Mouse (Mus musculus): Measurements from ENCODE around the gene Cggbp1. TPM values are rescaled to one million over a fixed set of nuclear protein-coding genes. Genes with fewer than 3 reads are reported as not detected.
"Not testable (repeated sequence)": the region's sequence is repeated elsewhere in the genome, so short reads cannot be mapped to it uniquely, and the experiment has no call there.

Gene Cggbp1
- polyA plus RNA-seq (2012; rRNA removed): 18.5 and 21.8 TPM in 2 replicates

DNA sequence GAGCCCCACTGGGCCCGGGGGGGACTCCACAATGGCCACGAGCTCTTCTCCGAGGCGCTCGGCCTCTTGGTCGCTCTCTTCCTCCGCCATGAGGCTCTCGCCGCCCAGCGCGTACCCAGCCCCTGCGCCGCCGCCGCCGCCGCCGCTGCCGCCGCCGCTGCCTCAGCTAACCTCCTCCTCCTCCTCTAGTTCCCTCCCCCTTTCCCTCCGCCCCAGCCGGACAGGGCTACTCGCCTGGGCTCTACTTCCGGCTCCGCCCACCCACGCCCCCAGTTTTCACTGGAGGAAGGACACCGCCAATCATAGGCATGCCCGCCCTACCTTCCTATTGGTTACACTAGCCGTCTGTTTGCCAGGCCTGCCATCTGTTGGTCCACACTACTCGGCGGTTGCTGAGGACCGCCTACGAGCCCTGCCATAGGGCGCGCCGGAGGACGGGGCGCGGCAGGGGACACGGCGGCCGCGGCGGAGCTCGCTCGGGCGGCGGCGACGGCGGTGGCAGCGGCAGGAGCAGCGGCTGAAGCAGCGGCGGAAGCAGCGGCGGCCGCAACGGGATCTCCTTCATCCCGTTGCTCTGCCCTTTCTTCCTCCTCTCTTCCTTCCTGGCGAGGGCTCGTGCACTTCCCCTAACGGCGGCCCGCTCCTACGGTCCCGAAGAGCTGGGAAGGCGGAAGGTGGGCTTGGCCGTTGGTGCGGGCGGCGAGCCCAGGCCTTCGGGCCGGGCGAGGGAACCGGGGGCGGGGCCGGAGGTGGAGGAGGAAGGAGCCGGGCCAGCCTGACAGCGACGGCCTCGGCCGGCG, at the start of gene Cggbp1, which contains the start of gene Zfp654:
Gene Cggbp1, plus strand, starts transcription at position 434 of the 800 bp plus-strand sequence.
Gene Zfp654, minus strand, starts transcription at position 90 of the 800 bp plus-strand sequence.
- peak; percentile 85 for DNase-seq (ENCODE audit: low read depth)

DNA sequence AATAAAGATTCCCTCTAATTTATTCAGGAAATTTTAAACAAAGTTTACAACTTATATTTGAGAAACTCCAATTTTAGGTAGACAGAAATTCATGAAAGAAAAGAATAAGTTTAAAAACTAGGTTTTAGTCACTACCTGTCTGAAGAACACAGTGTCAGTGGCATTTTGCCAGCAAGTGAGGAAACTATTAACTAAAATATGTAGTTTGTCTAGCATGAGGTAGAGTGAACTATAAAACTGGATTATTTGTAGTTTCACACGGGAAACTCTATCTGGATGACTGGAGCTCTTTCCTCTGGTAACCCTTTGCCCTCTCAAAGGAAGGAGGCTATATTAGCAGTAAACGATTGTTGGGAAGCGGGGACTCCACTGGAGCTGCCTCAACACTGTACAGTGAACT, 48.8 kb upstream of the Cggbp1 start:
- DNase-seq (ENCODE audit: low read depth): no peak

DNA sequence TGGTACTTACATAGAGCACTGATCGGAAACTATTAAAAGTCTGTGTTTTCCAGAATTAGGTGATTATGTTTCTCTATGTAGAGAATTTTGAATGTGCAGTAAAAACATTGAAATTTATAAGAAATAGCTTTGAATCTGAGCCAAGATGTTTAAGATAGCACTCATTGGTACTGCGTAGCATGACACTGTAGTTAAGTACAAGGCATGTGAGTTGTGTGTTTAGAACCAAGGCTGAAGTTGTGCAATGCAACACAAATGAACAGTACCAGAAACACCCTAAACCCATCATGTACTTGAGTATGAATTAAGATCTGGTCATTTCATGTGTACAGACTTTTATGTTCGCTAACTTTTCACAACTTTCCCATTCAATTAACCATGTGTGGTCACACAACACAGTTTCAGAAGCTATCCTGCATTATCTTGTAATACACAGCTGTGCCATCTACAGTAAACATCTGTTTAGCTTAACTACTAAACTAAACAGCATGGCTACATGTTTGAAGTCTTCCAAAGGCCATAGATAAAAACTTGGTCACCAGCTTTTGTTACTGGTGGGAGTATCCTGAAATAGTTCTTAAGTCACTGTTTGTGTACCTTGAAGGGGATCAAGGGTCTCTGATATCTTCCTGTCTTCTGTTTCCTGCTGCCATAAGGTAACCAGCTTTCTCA, 34.6 kb upstream of the Cggbp1 start:
- DNase-seq (ENCODE audit: low read depth): no peak

GRCm38 (mm10) chr16:64823890-64824289, 27.9 kb upstream of the Cggbp1 start:
- no peak for DNase-seq (ENCODE audit: low read depth)

GRCm38 (mm10) chr16:64824474-64824873, 27.3 kb upstream of the Cggbp1 start:
- DNase-seq (ENCODE audit: low read depth): no peak

DNA sequence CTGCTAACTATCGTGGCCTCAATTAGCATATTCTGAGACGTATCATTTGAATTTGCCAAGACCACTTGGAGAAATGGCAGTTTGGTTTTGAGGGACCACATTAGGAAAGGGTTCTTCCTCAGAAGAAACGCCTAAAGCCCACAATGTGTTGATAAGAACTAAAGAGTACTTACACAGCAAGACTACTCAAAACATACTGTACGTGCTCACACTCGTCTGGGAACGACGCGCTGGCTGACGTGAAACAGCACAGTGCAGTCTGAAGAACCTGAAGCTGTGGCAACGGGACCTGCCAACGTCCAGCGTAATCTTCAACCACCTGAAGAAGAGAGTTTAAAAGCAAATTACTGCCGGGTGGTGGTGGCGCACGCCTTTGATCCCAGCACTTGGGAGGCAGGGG, 21.5 kb upstream of the Cggbp1 start:
- DNase-seq (ENCODE audit: low read depth): no peak

DNA sequence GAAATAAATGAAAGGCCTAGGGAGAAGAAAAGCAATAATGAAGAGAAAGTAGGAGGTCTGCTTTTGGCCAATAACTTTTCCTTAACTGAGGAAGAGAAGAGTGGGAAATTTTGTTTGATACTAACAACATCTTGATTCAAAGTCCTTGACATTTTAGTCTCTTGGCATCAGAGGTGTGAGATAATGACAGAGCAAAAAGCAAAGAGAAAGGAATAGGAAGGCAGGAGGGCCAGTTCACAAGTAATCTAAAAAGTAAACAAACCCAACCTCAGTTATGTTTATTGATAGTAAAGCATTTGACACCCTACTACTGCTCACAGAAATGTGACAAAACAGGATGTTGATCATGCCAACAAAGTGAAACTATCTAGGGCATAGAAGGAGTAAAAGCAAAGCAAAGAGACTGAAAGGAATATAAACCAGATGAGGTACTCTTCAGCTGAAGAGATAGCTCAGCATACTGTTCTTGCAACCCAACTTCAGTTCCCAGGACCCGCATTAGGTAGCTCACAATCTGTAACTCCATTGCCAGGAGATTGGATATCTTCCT, 15.7 kb upstream of the Cggbp1 start:
- DNase-seq (ENCODE audit: low read depth): no peak

DNA sequence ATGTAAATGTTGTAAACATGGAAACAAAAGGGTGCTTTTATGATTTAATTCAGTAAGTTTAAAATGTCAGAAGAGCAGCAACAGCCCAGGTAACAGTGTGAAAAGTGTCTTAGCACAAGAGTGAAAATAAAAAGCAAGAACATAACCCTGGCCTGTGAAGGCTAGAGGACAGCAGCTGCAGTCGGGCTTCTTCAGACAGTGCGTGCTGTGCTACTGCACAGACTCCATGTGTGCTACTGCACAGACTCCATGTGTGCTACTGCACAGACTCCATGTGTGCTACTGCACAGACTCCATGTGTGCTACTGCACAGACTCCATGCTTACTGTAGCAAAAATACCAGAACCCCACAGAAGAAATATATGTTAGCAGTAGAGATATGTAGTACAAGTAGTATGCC, 15.1 kb upstream of the Cggbp1 start:
- DNase-seq (ENCODE audit: low read depth): no peak

- no peak for DNase-seq (ENCODE audit: low read depth)
These were observed 10.1 kb upstream of the Cggbp1 start for GRCm38 (mm10) chr16:64841481-64842373.

DNA sequence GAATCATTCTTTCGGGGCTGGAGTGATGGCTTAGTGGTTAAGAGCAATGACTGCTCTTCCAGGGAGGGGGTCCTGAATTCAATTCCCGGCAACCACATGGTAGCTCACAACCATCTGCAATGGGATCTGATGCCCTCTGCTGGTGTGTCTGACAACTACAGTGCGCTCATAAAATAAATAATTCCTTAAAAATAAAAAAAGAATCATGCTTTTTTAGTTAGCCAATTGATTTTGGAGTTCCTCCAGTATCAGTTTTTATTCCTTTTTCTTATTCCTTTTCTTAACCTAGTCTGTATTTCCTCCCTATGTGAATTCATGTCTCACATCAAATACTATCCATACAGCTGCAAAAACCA, 9.4 kb upstream of the Cggbp1 start:
- no peak for DNase-seq (ENCODE audit: low read depth)

DNA sequence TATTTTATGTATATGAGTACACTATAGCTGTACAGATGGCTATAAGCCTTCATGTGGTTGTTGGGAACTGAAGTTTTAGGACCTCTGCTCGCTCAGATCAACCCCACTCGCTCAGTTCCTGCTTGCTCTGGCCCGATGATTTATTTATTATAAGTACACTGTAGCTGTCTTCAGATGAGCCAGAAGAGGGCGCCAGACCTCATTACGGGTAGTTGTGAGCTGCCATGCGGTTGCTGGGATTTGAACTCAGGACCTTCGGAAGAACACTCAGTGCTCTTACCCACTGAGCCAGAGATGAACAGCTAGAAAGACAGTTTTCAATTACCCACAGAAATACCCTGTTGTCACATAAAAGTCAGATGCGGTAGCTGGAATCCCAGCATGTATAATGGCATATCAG, 5.8 kb upstream of the Cggbp1 start:
- DNase-seq (ENCODE audit: low read depth): no peak

- DNase-seq (ENCODE audit: low read depth): no peak
These were observed 1.3 kb upstream of the Cggbp1 start for GRCm38 (mm10) chr16:64850287-64851084.

DNA sequence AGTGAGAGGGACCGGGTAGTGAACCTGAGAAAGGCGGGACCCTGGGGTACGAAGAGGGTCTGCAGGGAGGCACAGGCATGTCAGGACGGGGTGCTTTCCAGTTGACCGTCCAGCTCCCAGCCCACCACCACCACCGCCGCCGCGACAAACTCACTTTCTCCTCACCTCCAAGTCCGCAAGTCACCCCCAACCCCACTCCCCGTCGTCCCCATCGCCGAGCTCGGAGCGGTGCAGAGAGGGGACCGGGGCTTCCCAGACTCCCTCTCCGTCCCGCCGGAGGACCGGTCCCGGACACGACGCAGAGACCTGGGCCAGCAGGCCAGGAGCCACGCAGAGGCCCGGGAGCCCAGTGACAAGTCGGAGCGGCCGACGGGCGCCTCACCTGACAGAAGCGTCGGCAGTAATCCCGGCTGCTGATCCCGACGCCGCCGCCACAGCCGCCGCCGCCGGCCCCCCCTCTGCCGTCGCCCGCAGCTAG, 672 bp upstream of the Cggbp1 start:
- DNase-seq (ENCODE audit: low read depth): no peak

DNA sequence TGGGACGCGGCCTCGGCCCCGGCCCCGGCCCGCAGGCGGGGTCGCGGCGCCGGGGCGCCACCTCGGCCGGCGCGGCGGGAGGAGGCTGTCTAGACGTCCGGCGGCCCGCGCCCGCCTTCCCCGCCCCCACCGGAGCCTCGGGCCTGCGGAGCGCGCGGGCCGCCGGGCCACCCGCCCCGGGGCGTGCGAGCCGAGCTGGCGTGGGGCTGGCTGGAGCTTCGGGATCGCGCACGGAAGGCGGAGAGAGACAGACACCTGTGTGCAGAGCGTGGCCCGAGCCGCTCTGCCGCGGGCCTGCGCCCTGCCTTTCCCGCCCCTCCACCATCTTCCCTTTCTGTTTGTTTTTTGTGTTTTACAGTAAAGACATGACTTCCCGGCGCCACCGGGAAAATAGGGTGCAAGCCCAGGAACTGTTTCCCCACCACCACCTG, 660 bp downstream of the Cggbp1 start:
- no peak for DNase-seq (ENCODE audit: low read depth)

GRCm38 (mm10) chr16:64852891-64853290, 1.1 kb downstream of the Cggbp1 start:
- DNase-seq (ENCODE audit: low read depth): no peak

- no peak for DNase-seq (ENCODE audit: low read depth)
These were observed 5.2 kb downstream of the Cggbp1 start for GRCm38 (mm10) chr16:64856946-64857345.

- DNase-seq (ENCODE audit: low read depth): not testable (repeated sequence)
These were observed 14.0 kb downstream of the Cggbp1 start for GRCm38 (mm10) chr16:64865841-64866240.

DNA sequence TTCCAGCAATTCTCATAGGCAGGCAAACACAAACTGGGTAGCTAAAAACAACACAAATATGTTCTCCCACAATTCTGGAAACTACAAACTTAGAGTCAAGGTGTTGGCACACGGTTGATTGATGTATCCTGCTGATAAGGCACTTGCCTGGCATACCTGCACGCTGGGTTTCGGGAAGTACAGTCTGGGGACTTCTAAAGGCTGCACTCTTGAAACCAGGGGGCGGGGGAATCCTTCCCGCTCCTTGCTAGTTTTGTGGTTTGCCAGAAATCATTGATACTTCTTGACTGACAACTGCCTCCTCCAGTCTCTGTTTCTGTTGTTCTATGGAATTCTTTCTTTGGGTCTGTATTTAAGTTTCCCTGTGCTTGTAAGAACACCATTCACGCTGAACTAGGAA, 16.8 kb downstream of the Cggbp1 start:
- no peak for DNase-seq (ENCODE audit: low read depth)

DNA sequence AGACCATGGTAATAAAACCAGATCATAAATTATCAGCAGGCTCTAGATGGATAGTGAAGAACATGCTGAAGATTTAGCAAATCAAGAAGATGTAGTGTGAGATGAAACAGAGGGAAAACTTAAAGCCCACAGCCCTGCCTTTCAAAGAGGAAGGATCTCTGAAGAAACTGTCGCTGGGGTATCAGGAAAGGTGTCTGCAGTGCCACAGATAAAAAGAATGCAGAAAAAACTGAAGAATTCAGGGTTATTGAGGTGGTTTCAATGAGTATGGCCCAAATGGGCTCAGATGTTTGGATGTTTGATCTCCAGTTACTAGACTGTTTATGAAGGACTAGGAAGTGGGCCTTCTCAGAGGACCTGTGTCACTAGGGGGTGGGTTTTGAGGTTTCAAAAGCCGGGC, 17.8 kb downstream of the Cggbp1 start:
- DNase-seq (ENCODE audit: low read depth): no peak

DNA sequence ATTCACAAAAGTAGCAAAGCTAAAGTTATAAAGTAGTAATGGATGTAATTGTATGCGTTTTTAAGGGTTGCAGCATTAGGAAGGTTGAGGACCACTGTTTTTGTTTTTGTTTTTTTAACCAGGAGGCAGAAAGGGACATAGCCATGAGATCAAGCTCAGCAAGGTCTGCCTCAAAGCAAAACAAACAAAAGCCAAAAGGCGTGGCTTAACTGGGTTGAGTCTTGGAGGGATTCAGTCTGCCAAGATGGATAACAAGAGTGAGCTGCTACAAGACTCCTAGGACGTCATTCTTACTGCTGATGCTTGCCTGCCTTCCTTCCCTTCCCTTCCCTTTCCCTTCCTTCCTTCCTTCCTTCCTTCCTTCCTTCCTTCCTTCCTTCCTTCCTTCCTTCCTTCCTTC, 20.5 kb downstream of the Cggbp1 start:
- no peak for DNase-seq (ENCODE audit: low read depth)

GRCm38 (mm10) chr16:64872841-64873240, 21.0 kb downstream of the Cggbp1 start:
- DNase-seq (ENCODE audit: low read depth): no peak

All from gonadal fat pad, adult 2 months (tissue).